Mouse (Mus musculus) testis, adult 2 months (tissue): ENCODE measurements around the gene Gatad2b.

Source experiments
- CTCF ChIP-seq: fragments of 200-500 bp; IDR thresholded peaks from 2 replicates; pipeline ENCODE4 v1.5.1; 2012; ENCODE audit warnings: low read depth, mild to moderate bottlenecking, inconsistent platforms, low read length, moderate library complexity; ENCODE audit not compliant: control insufficient read depth, insufficient read depth, insufficient replicate concordance
- POLR2A ChIP-seq: fragments of 200-500 bp; IDR thresholded peaks from 2 replicates; pipeline ENCODE4 v1.6.1; 2012; ENCODE audit warnings: low read depth, mild to moderate bottlenecking, inconsistent platforms, low read length, moderate library complexity; ENCODE audit not compliant: control insufficient read depth

- TF ChIP-seq POLR2A = no peak
- no peak for TF ChIP-seq CTCF
Measured at GRCm38 (mm10) chr3:90272170-90272569, 20.8 kb upstream of the Gatad2b start.
